Mouse (Mus musculus) ES-CJ7 (cell line): ENCODE data around the gene Disc1.
A peak's percentile ranks its signal among the peaks of the same experiment; 100 is the strongest.

Source experiments
- DNase-seq: peaks from one replicate; pipeline ENCODE4 v3.0.0; 2011; ENCODE audit warnings: low read depth, low spot score

Gene Disc1

GRCm38 (mm10) chr8:125218669-125219068 lies 164.7 kb downstream of the Disc1 start:
- DNase-seq = no peak

GRCm38 (mm10) chr8:125220608-125221007 lies 166.6 kb downstream of the Disc1 start:
- no peak for DNase-seq

GRCm38 (mm10) chr8:125221062-125221461 lies 167.1 kb downstream of the Disc1 start:
- DNase-seq = no peak

- DNase-seq = peak; percentile 63
Observed at GRCm38 (mm10) chr8:125223031-125223753, 169.2 kb downstream of the Disc1 start.

GRCm38 (mm10) chr8:125224271-125224699 lies 170.3 kb downstream of the Disc1 start:
- DNase-seq = peak; percentile 71

- no peak for DNase-seq
Observed at GRCm38 (mm10) chr8:125225266-125225665, 171.3 kb downstream of the Disc1 start.

GRCm38 (mm10) chr8:125226989-125227624 lies 173.1 kb downstream of the Disc1 start:
- no peak for DNase-seq

GRCm38 (mm10) chr8:125230526-125231131 lies 176.6 kb downstream of the Disc1 start:
- no peak for DNase-seq

- DNase-seq = no peak
Observed at GRCm38 (mm10) chr8:125232724-125233123, 178.7 kb downstream of the Disc1 start.

GRCm38 (mm10) chr8:125235898-125236835 lies 182.2 kb downstream of the Disc1 start:
- no peak for DNase-seq

GRCm38 (mm10) chr8:125240763-125241162 lies 186.8 kb downstream of the Disc1 start:
- no peak for DNase-seq

- DNase-seq = no peak
Observed at GRCm38 (mm10) chr8:125242382-125242781, 188.4 kb downstream of the Disc1 start.

- no peak for DNase-seq
Observed at GRCm38 (mm10) chr8:125242921-125243320, 188.9 kb downstream of the Disc1 start.

GRCm38 (mm10) chr8:125246737-125247292 lies 192.8 kb downstream of the Disc1 start:
- DNase-seq = no peak

GRCm38 (mm10) chr8:125247349-125247748 lies 193.4 kb downstream of the Disc1 start:
- peak; percentile 39 for DNase-seq

GRCm38 (mm10) chr8:125252946-125253345 lies 199.0 kb downstream of the Disc1 start:
- DNase-seq = no peak

GRCm38 (mm10) chr8:125253505-125254180 lies 199.6 kb downstream of the Disc1 start:
- peak; percentile 68 for DNase-seq

GRCm38 (mm10) chr8:125254188-125255005 lies 200.4 kb downstream of the Disc1 start:
- DNase-seq = peak; percentile 90

GRCm38 (mm10) chr8:125255006-125255685 lies 201.2 kb downstream of the Disc1 start:
- DNase-seq = no peak
